Mouse (Mus musculus) adrenal gland, postnatal 25 days (tissue): ENCODE results near the gene Neurod2. TPM values are rescaled to one million over a fixed set of nuclear protein-coding genes. Genes with fewer than 3 reads are reported as not detected.

Experiments used
- DNase-seq: peaks from one replicate; pipeline ENCODE4 v3.0.0; 2021; ENCODE audit warnings: mixed read lengths
- long read RNA-seq: library from polyadenylated mRNA; stranded (forward); transcript quantifications from one replicate; pipeline ENCODE4 v2.0.0, GENCODE M21; 2021
- total RNA-seq: library from RNA; stranded (reverse); gene quantifications from 2 replicates; pipeline ENCODE4 v1.2.3, GENCODE M21; 2021

The Neurod2 gene
- total RNA-seq = not detected in 2 replicates
- long read RNA-seq = 0 reads

DNA sequence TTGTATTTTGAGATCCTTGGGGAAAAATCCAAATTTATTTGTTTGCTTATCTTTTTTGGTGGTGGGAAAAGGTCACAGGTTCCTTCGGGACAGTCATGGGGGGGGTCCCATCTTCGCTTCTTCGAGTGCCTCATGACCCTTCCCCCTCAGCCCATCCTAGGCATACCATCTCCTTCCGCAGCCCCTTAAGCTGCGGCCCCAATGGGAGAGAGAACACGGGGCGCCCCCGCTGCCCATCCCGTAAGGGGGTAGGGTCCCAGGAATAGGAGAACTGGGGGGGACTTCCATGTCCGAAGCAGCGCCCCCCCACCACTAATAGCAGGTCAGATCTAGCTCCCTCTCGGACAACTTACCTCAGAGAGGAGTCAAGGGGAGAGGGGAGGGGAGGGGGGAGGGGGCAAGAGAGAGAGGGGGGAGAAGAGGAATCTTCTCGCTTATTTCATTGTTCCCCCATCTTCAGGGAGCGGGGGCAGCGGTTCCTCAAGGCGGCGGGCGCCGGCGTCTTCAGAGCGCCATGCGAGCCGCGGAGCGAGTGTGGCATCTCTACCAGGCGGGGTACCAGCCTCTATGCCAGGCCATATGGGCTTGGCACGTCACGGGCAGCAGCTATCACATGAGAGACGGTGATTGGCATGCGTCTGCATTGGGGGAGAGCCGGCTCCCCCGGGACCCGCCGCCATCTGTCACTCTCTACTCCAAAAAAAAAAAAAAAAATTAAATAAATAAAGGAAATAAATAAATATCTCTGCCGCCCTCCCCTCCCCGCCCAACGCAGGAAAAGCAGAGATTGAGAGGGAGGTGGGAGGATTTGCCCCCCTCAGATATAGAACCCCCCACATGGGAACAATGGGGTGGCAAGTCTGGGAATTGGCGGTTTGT lies at the start of gene Neurod2:
Neurod2 (minus strand) TSS at position 568 of the 879 bp plus-strand sequence.
- DNase-seq = peak; percentile 24

DNA sequence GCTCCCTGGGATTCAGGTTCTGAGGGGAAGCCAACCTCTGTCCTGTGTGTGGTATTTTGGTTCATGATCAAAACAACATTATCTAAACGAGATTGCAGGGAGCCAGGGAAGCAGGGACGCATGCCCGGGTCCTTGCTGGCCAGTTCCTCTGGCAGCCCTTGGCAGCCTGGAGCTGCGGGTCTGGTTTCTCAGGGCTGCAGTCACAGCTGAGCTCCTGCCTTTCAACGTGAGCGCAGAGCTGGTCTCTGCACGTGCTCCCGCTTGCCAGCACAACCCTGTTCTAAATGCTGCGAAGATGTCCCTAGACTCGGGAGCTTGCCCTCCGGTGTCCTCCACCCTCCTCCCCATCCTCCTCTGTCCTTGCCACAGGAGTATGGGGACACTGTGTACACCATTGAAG lies 48.3 kb upstream of the Neurod2 start:
- DNase-seq = no peak

DNA sequence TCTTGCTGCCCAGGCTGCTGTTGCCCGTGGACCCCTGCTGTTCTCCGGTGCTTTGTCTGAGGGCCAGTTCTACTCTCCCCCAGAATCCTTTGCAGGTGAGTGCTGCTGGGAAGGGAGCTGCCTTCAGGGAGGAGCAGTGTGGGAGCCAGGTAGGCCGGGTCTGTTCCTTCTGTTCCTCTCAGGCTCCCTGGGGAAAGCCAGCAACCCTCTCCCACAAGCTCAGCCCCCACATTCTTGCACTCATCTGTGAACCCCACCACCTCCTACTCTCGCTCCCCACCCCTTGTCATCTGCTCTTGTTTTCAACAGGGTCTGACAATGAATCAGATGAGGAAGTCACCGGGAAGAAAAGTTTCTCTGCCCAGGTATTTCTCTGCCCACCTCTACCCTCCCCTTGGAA lies 47.3 kb upstream of the Neurod2 start:
- DNase-seq = no peak

DNA sequence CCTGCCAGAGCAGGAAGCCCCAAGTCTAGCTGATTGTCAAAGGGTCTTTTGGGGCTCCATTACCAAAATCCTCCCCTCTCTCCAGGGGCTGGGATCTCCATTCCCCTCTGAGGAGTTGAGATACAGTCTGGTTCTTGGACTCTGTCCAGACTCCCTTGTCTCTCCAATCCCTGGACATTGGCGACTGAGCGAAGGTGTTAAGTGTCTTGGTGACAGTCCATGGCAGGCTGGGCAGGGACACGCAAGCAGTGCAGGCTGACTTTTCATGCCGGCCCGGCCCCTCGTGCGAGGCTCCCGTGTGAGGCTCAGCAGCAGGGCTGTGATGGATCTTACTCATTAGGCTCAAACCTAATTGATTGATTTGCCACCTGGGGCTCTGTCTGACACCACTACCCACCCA lies 44.8 kb upstream of the Neurod2 start:
- no peak for DNase-seq

DNA sequence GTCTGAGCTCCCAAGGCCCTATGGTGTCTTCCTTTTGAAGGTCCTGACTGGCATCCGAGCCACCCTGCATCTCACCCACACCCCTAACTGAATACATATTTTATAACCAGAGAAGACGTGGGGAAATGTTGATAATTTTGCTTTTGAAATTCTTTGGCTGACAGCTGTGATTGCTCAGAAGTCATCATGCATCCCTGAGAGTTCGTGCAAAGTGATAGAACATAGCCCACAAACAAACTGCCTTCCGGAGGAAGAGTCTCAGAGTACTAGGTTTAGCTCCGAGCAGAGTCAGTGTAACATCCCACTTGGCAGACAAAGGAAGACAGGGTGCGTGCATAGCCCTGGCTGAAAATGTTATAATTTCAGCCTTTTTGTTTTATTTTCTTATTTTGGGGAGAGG lies 43.8 kb upstream of the Neurod2 start:
- no peak for DNase-seq

DNA sequence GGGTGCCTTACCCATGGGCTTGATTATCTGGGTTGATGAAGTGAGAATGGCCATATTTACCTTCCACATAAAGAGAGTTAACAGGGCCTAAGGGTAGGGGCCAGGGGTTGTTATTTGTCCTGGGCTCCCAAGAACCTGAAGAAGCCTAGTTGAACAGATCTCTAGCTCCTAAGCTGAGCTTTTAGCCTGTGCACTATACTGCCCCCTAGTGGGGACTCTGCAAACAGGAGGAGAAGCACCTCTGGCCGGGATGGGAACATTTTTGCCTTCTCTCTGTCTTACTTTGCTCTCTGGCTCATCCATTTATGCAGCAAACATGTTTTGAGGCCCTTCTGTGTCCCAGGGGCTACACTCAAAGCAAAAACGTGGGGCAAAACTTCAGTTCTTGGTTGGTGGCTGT lies 43.0 kb upstream of the Neurod2 start:
- peak; percentile 51 for DNase-seq

DNA sequence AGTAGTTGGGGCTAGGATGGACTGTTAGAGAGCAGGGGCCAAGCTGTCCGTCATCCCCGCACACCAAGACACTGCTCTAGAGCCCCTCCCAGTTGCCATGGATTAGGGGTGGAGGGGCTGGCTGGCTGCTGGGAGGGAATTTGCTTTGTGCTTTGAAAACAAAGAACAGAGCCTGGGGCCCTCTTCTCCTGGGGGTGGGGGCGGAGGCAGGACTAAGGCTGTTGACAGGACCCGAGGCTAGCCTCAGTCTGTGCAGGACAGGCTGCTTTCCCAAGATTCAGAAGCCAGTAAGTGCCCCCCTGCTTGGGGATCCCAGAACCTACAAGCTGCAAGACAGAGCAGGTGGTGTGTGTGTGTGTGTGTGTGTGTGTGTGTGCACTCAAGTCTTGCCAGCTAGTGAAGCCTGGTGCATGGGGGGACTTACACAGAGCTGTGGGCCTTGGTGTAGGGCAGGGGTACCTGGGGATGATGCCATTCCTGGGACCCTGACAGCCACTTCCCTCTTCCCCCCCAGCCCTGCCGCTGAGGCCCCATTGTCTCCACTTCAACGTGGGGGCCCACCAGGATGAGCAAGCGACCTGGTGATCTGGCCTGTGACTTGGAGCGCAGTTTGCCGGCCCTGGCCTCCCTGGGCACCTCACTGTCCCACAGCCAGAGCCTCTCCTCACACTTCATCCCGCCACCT lies 42.2 kb upstream of the Neurod2 start:
- DNase-seq = no peak

DNA sequence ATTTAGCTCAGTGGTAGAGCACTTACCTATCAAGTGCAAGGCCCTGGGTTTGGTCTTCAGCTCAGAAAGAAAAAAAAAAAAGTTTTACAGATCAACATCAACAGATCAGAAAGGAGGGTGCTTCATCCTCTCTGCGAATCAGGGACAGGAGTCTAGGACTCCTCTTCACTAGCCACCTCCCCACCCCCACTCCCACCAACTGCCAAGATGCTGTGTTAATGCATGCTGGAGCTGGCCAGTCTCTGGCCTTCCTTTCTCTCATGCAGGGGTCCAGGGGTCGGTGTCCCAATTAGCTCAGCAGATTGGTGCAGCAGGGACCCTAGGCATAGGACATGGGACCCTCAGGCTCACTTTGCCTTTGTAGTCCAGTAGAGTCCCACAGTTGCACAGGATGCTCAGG lies 41.1 kb upstream of the Neurod2 start:
- no peak for DNase-seq

DNA sequence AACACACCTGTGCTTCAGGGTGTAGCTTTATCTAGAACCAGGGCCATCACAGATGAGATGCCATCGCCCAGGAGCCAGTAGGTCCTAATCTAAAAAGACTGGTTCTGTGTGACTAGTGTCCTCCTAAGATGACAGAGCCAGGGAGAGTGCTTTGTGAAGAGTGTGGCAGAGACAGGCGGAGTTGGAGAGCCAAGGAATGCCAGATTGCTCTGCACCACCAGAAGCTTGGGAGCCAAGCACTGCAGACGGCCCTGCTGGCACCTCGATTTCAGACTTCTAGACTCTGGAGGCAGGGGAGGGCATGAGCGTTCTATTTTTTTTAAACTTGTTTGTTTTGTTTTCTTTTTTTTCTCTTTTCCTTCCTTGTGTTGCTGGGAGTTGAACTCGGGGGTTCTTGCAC lies 39.9 kb upstream of the Neurod2 start:
- no peak for DNase-seq

DNA sequence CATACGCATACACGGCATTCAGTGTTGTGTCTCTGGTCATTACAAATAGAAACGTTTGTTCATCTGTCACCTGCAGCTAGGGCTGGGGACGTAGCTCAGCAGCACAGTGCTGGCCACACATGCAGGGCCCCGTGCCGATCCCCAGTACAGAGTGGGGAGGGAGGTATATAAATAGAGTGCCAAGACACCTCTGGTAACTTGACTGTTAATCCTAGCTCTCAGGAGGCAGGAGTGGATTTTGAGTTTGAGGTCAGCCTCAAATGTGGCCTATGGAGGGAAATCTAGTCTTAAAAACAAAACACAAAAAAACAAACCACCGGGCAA lies 38.4 kb upstream of the Neurod2 start:
- DNase-seq = no peak

DNA sequence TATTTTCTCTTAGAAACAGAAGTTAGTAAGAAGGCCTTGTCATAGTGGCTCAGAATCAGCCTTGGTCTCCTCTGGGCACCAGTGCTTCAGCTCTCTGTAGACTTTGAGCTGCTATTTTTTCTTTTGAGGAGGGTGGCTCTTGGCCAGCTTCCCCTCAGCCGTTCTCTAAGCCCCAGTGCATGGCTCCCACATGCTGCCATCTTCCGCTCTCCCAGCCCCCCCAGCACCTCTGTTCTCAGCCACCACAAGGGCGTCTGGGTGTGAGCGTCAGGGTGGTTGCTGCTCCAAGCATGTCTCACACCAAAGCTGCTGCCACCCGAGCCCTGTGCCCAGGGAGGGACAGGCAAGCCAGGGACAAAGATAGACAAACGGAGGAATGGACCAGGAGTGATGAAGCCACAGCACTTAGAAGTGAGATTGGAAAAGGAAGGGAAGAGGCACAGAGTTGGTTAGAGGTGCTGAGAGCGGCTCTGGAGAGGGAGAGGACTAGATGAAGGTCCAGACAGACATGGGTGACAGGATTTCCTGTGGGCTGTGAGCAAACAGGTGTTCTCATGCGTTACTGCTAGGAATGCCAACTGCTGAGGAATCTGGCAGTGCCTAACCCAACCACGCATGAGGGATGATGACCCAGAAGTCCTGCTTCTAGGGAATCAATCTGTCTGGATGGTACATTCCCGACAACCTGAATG lies 37.9 kb upstream of the Neurod2 start:
- DNase-seq = no peak

DNA sequence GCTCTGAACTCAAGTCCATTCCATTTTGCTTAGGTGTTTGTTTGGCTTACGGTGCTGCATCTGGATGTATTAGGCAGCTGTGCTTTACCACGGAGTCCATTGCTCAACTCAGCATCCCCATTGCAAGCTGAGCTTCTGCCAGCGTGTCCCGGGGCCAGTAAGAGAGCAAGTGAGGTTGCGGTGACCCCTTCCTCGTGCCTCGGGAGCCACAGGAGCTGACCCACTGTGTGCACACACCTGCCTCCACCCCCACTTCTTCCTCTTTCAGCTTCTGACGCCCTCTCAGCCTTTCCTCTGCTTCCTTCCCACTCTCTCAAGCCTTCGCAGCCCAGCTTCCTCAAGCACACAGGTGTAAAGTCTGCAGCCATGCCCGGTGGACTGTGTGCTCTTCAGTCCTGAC lies 36.8 kb upstream of the Neurod2 start:
- no peak for DNase-seq

DNA sequence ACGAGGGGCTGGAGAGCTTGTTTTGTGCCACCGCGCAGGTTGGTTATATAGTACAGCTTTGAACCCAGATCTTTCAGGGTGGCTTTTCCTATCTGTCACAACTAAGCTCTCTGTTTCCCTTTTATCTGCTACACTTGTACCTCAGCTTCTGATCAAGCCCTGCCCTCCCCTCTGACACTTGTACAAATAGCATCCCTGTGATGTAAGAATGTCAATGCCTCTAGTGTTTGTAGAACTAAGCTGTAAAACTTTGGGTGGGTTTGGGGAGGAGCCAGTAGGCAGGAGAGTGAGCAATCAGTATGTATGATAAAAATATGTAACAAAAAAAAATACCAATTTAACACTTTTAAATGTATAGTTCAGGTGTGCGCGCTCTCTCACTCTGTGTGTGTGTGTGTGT lies 35.0 kb upstream of the Neurod2 start:
- DNase-seq = no peak

DNA sequence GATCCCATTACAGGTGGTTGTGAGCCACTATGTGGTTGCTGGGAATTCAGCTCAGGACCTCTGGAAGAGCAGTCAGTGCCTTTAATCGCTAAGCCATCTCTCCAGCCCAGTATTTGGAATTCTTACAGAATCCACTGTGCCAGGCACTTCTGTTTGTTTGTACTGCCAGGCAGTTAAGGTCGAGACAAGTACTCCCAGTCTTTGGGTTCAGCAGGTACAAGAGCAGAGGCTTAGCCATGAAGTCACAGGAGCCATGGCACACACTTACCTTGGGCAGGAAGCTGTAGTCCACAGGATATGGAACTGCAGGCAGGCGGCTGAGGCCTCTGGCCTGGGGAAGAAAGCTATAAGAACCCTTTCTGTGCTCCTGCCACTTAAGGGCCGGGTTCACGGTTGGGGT lies 34.4 kb upstream of the Neurod2 start:
- no peak for DNase-seq

DNA sequence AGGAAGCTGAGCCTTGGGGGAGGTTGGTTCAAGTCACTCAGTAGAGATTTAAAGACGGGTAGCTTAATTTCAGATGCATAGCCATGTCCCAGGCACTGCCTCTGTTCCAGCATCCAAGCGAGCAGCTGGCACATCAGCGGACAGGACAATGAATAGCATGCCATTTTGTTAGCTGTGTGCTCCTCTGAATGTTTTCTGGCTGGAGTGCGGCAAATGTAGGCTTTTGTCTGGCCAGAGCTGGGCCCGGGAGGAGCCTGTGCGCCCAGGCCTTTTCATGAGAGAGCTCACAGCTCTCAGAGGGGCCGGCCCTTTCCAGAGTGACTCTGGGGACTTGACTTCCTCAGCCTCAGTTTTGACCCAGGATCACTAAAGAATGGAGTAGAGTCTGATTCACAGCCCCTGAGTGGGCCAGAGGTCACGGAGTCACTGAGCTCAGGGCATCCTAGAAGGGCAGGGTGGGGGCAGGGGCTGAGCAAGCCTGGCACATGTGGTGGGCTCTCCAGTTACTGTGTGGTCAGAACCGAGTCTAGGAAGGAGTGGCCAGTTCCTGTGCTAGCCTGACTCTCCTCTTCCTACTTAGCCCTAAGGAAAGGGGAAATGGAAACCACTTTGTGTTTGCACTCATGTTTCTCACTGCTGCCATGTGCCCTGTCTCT lies 31.5 kb upstream of the Neurod2 start:
- DNase-seq = no peak

DNA sequence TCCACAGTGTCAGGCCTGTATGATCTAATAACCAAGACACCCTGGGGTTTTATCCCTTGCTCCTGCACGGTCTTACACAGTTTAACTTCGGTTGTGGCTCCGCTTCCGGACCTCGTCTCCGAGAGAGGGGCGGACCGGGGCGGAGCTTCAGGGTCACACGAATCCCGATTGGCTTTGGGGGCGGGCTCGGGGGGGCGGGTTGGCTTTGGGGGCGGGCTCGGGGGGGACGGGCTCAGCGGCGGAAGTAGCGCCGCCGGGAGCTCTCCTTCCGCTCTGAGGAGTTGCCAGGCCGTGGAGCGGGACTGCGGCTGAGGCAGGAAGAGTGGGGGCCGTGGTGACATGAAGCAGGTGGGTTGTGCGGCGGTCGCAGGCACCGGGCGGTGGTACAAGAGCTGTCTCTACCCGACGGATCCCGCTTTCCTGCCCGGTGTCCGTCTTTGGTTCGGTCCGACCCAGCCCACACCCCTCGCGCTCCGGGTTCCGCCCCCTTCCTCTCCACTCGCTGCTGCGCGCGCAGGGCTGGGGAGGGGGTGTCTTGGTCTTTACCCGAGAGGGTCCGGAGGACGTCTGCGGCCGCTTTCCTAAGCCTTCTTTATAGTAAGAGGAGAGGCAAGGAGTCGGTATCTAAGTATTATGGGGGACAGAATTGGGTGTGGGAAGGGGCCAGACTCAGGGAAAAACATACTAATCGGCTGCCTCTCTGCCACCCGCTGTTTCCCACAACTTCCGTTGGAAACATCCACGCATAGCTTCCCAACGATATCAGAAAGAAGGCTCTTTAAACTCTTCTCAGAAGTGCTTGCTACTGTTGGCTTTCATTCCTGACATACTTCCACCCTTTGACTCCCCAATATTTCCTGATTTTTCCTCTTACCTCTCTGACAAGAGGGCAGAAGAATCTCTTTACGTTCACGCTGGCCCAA lies 29.0 kb upstream of the Neurod2 start, which contains the start of gene Stard3:
Stard3 (plus strand) TSS at position 208 of the 923 bp plus-strand sequence.
- peak; percentile 90 for DNase-seq

DNA sequence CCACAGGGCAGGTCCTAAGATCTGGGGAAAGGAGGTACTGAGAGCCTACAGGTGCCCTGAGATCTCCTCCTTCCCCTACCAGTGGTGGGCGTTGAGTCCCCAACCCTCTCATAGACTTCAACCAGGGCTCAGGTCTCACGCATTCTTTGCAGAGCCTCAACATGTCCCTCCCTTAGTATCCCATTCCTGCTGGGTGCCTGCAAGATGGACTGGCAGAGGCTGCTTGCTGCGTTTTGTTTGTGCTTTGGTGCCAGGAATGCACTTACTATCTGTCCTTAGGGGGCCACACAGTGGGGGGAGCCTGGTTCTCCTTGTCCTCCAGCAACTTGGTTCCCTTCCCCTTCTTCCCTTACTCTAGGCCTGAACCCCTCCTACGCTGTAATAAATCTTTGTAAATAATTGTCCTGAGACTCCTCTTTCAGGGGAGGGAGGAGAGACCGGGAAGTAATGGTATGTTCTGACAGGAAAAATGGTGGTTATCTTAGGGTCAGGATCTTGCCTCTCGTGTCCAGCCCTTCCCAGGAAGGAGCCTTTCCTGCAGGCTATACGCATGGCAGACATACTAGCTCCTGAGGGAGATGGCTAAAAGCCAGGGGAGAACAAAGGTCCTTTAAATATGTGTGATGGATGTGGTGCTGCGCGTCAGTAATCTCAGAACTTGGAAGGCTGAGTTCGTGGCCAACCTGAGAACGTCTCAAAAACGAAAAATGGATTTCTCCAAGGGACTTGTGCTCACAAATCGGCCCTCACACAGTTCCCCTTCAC lies 28.1 kb upstream of the Neurod2 start:
- no peak for DNase-seq

DNA sequence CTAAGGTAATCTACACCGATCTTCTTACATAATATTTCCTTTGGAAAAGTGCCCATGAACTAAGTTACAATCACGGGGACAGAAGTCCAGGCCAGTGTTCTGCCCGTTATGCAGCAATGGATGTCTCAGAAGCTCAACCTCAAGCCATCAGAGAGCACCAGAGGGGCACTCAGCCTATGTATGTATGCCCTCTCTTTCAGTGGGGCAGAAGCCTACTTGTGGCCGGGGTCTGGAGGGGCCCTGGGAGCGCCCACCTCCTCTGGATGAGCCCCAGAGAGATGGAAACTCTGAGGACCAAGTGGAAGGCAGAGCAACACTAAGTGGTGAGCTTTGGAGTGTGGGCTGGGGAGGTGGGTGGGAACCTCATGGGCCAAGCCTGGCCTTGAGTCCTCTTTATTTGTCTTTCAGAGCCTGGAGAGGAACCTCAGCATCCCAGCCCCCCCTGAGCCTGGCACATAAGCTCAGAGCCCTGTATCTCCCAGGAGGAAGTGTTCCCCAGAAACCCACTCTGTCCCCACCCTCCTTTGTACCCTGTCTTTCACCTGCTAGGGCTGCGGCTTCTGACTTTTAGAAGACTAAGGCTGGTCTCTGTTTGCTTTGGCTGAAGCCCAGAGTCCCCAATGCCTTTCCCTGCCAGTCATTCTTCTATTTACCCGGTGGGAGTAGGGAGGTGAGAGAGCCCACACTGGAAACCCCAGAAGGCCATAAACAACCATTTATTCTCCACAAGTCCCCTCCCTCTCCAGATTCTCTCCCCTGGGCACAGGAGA lies 27.4 kb upstream of the Neurod2 start:
- no peak for DNase-seq

DNA sequence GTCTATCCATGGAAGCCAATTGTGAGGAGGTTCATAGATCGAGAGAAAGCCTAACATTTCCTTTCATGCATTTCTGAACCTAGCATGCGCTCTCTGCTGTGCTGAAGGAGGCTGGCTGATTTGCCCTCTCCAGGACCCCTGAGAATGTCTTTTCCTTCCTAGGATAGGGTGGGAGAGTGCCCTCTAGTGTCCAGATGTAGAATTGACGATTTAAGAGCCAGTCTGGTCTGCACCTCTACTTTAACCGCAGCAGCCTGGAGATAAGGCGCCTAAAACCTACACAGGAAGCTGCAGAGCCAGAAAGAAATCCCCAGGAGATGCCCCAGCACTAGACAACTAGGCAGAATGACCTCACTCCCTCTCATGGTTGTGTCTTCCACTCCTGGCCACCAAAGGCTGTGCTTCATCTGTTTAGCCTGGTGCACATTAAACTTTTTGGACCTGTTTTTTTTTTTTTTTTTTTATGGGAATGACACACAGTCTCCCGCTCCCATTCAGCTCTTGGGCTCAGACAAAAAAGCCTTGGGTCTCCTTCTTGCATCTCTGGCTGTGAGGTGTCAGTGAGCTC lies 26.4 kb upstream of the Neurod2 start:
- no peak for DNase-seq

DNA sequence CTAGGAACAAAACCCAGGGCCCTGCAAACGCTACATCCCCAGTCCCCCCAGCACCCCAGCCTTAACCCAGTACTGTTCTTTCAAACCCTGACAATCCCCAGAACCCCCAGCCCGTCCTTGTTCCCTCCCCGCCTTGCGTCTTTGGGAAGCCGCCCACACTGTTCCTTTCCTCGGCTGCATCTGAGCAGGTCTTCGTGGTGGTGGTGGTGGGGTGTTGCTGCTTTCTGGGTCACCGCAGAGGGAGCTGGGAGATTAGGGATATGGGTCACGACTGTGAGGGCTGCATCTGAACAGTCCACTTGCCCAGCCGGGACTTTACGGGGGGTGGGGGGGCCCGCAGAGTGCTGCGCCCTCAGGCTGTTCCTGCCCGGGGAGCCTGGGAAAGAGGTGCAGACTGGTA lies 25.0 kb upstream of the Neurod2 start:
- DNase-seq = no peak
